Mouse (Mus musculus) liver, embryonic 14.5 days (tissue): ENCODE measurements around the gene Adamts18.

Experiments
- CTCF ChIP-seq: IDR thresholded peaks from 2 replicates; pipeline ENCODE4 v1.5.1; 2016; ENCODE audit warnings: antibody characterized with exemption, low read depth, control low read depth
- EP300 ChIP-seq: IDR thresholded peaks from 2 replicates; pipeline ENCODE4 v1.6.1; 2016; ENCODE audit warnings: antibody characterized with exemption, low read depth

DNA sequence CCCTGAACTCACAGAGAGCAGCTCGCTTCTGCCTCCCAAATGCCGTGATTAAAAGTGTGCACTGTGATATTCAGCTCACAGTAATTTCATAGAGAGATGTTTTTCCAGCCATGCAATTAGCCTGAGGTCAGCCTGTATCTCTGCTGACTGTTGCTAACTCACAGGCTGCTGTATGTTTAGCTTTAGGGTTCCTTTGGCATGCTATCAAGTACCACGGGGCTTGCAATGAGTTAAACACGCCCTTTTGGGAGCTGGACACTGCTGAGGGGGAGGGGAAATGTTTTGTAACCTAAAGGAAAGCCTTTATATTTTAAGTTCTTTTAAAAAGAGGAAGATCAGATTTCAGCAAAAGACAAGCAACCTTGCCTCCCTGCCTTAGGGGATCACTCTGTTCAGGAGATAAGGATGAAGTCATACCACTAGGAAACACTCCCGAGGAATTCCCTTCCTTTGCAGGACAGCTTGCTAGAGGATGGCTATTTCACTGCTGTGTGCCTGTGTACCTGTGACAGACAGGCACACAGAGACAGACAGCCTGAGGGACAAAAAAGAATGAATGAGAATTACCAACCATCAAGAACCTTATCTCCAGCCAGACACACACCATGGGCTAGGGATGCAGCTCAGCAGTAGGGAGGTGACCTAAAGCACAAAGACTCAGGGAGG, 124.5 kb downstream of the Adamts18 start:
- TF ChIP-seq CTCF, result no peak
- no peak for TF ChIP-seq EP300
